Mouse (Mus musculus) layer of hippocampus, adult 18-20 months (tissue): Measurements from ENCODE around the gene Tuba1a. TPM values are rescaled to one million over a fixed set of nuclear protein-coding genes. Genes with fewer than 3 reads are reported as not detected.

Experiments used
- DNase-seq, 2 experiments: peaks; one replicate each; pipeline ENCODE4 v3.0.0; 2022; ENCODE audit warnings: low spot score in 2 of 2
- long read RNA-seq: library from polyadenylated mRNA; stranded (forward); transcript quantifications from one replicate; pipeline ENCODE4 v2.0.0, GENCODE M21; 2021
- total RNA-seq, 2 experiments: library from RNA; stranded (reverse); gene quantifications; 2 replicates each; pipeline ENCODE4 v1.2.3; 2021

Gene Tuba1a
- total RNA-seq: 100 to 1,000 TPM; 699 to 750 TPM
- long read RNA-seq, transcript Tuba1a-201 (4 exons, 1,803 nt): major isoform, 1,522 of 1,593 reads
- long read RNA-seq, partial matches to known transcripts: 66 of 1,593 reads
- long read RNA-seq, other reads (novel, unspliced or antisense): 5 of 1,593 reads

- peak; percentile 96 to 97 for DNase-seq
Observed at GRCm38 (mm10) chr15:98953401-98954356, at the start of gene Tuba1a, which contains the start of gene Gm49450. Gene Tuba1a, minus strand, starts transcription at chr15:98953703. Gene Gm49450, minus strand, starts transcription at chr15:98953551.

- no peak for DNase-seq
Observed at GRCm38 (mm10) chr15:99001451-99001931, 48.0 kb upstream of the Tuba1a start.

GRCm38 (mm10) chr15:99000535-99001283 lies 47.2 kb upstream of the Tuba1a start:
- DNase-seq: peak in 1 of 2 experiments; percentile 76

- no peak for DNase-seq
Observed at GRCm38 (mm10) chr15:98998775-98999157, 45.3 kb upstream of the Tuba1a start.

- DNase-seq: no peak
Observed at GRCm38 (mm10) chr15:98997938-98998774, 44.7 kb upstream of the Tuba1a start.

- DNase-seq: no peak
Observed at GRCm38 (mm10) chr15:98996840-98997239, 43.3 kb upstream of the Tuba1a start.

GRCm38 (mm10) chr15:98994957-98995520 lies 41.5 kb upstream of the Tuba1a start:
- no peak for DNase-seq

GRCm38 (mm10) chr15:98993865-98994264 lies 40.4 kb upstream of the Tuba1a start:
- peak; percentile 76 to 92 for DNase-seq

- peak; percentile 89 to 96 for DNase-seq
Observed at GRCm38 (mm10) chr15:98993093-98993793, 39.7 kb upstream of the Tuba1a start.

GRCm38 (mm10) chr15:98992086-98992912 lies 38.8 kb upstream of the Tuba1a start:
- DNase-seq: peak; percentile 79 to 87

- DNase-seq: no peak
Observed at GRCm38 (mm10) chr15:98991540-98992050, 38.1 kb upstream of the Tuba1a start.

GRCm38 (mm10) chr15:98990669-98991539 lies 37.4 kb upstream of the Tuba1a start:
- no peak for DNase-seq

GRCm38 (mm10) chr15:98989701-98990430 lies 36.4 kb upstream of the Tuba1a start:
- DNase-seq: no peak

- DNase-seq: no peak
Observed at GRCm38 (mm10) chr15:98988787-98989186, 35.3 kb upstream of the Tuba1a start.

GRCm38 (mm10) chr15:98987661-98988181 lies 34.2 kb upstream of the Tuba1a start:
- DNase-seq: no peak

GRCm38 (mm10) chr15:98987077-98987630 lies 33.7 kb upstream of the Tuba1a start:
- DNase-seq: no peak
